Mouse (Mus musculus) adrenal gland, postnatal 4 days (tissue): ENCODE data around the gene Slc35e2. TPM values are rescaled to one million over a fixed set of nuclear protein-coding genes. Genes with fewer than 3 reads are reported as not detected.
"Not testable (repeated sequence)": the region's sequence is repeated elsewhere in the genome, so short reads cannot be mapped to it uniquely, and the experiment has no call there.

Source experiments
- DNase-seq, 2 experiments: peaks; one replicate each; pipeline ENCODE4 v3.0.0; 2021 to 2022; ENCODE audit warnings: low spot score in 2 of 2, mixed read lengths in 2 of 2
- total RNA-seq, 2 experiments: library from RNA; stranded (reverse); gene quantifications; 2 replicates each; pipeline ENCODE4 v1.2.3; 2021

The Slc35e2 gene
- total RNA-seq, 2 experiments from 2014 or later, result 30.5 to 32.9 TPM

- no peak for DNase-seq
Measured at GRCm38 (mm10) chr4:155618321-155618720, 17.1 kb downstream of the Slc35e2 start.

- DNase-seq, result peak; percentile 84
Measured at GRCm38 (mm10) chr4:155624338-155625291, 23.4 kb downstream of the Slc35e2 start, which contains the start of gene Cdk11b. TSS of gene Cdk11b (plus strand) at chr4:155624854.

GRCm38 (mm10) chr4:155630267-155630666, 29.1 kb downstream of the Slc35e2 start:
- DNase-seq, result no peak

GRCm38 (mm10) chr4:155635766-155636499, 34.7 kb downstream of the Slc35e2 start:
- no peak for DNase-seq

GRCm38 (mm10) chr4:155643531-155643930, 42.3 kb downstream of the Slc35e2 start:
- DNase-seq, result no peak

GRCm38 (mm10) chr4:155645308-155645707, 44.1 kb downstream of the Slc35e2 start, which contains the start of gene Gm10563:
TSS of gene Gm10563 (minus strand) at chr4:155645408.
- DNase-seq, result not testable (repeated sequence)

- no peak for DNase-seq
Measured at GRCm38 (mm10) chr4:155645721-155646120, 44.5 kb downstream of the Slc35e2 start.

GRCm38 (mm10) chr4:155649355-155649754, 48.1 kb downstream of the Slc35e2 start:
- no peak for DNase-seq

- DNase-seq, result no peak
Measured at GRCm38 (mm10) chr4:155651553-155652269, 50.5 kb downstream of the Slc35e2 start.

- DNase-seq, result no peak
Measured at GRCm38 (mm10) chr4:155652283-155653085, 51.3 kb downstream of the Slc35e2 start.

GRCm38 (mm10) chr4:155653086-155653450, 51.9 kb downstream of the Slc35e2 start, which contains the start of gene Mmp23:
TSS of gene Mmp23 (minus strand) at chr4:155653384.
- no peak for DNase-seq

- DNase-seq, result no peak
Measured at GRCm38 (mm10) chr4:155653451-155654182, 52.4 kb downstream of the Slc35e2 start.

GRCm38 (mm10) chr4:155654183-155654455, 52.9 kb downstream of the Slc35e2 start:
- no peak for DNase-seq

- DNase-seq, result no peak
Measured at GRCm38 (mm10) chr4:155654456-155655298, 53.5 kb downstream of the Slc35e2 start.

- DNase-seq, result no peak
Measured at GRCm38 (mm10) chr4:155656214-155656751, 55.1 kb downstream of the Slc35e2 start.

GRCm38 (mm10) chr4:155658961-155659360, 57.7 kb downstream of the Slc35e2 start:
- DNase-seq, result no peak

- DNase-seq, result no peak
Measured at GRCm38 (mm10) chr4:155660641-155661040, 59.4 kb downstream of the Slc35e2 start.

GRCm38 (mm10) chr4:155666903-155667302, 65.7 kb downstream of the Slc35e2 start:
- no peak for DNase-seq
